Mouse (Mus musculus): ENCODE data around the gene 4930556J24Rik.

GRCm38 (mm10) chr11:4012616-4013015 is 36.0 kb upstream of the 4930556J24Rik start:
- no peak for TF ChIP-seq CTCF (IDR thresholded peaks at IDR 0.05; ENCODE audit: low read depth)
- no peak for TF ChIP-seq EP300 (IDR thresholded peaks at IDR 0.05; ENCODE audit: low read depth)

Data from heart, postnatal 0 days (tissue).